ENCODE assay signal across 25 mouse cellular contexts in the genomic region with DNA sequence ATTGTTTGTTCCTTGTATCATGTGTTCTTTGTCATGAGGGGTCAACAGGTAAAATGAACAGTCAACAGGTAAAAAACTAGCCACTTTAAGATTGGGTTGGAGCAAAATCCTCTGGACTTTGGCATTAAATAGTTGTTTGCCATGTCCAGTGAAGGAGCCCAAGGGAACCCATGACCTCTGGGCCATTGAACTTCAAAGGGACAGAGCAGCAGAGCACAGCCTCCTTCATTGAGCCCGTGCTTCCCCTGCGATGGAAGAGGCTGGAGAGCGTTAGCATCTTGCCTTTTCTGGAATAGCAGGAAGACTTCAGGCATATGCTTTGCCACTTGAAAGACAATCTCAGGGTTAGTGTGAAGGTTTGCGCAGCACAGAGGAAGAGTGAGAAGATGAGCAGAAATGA.
DNase-seq lines count a peak whose midpoint lies in the region; ATAC-seq and TF ChIP-seq lines count a peak whose summit lies in the region.
"Had no signal": no experiment of that assay in that cellular context is flagged by ENCODE, and none has a peak within 500 bp of the region (broad histone marks: within the 10 kb centered on the region; RNA-seq: fewer than 3 reads in every experiment).

No protein-coding gene starts in this region.

- H3K9me3 ChIP-seq in kidney, embryonic 15.5 days (replicated peaks), result no peaks in the 10 kb centered on the region; the same call in 1 of the 2 replicates
- 0 out of 2 replicates have a peak, but pooled peaks cover 5% of the 10 kb centered on the region for H3K9me3 ChIP-seq in kidney, embryonic 16.5 days (ENCODE audit: low read length)
- no peaks in the 10 kb centered on the region for H3K9me3 ChIP-seq in midbrain, embryonic 11.5 days (ENCODE audit: control insufficient read depth, low read length)
- no peaks in the 10 kb centered on the region for H3K9me3 ChIP-seq in midbrain, embryonic 16.5 days (replicated peaks; ENCODE audit: control insufficient read depth, low read length, poor library complexity, severe bottlenecking)
- H3K9me3 ChIP-seq: embryonic facial prominence, embryonic 12.5 days; embryonic facial prominence, embryonic 15.5 days had no signal

- TF ChIP-seq POLR2A in kidney, adult 2 months (IDR thresholded peaks at IDR 0.05; ENCODE audit: low read depth, low read length), result no peak

- no peak overlapping the region for H3K4me3 ChIP-seq in kidney, adult 2 months (ENCODE audit: insufficient read depth, low read depth, low read length)
- no peak overlapping the region for H3K4me3 ChIP-seq in kidney, embryonic 15.5 days (replicated peaks)
- no peak overlapping the region for H3K4me3 ChIP-seq in kidney, embryonic 16.5 days (ENCODE audit: low read length)
- H3K4me3 ChIP-seq in midbrain, embryonic 11.5 days (ENCODE audit: low read depth, low read length), result no peak overlapping the region
- H3K4me3 ChIP-seq in midbrain, embryonic 16.5 days (ENCODE audit: low read depth, low read length), result no peak overlapping the region
- H3K4me3 ChIP-seq: embryonic facial prominence, embryonic 12.5 days; embryonic facial prominence, embryonic 15.5 days; gastrocnemius, adult 2 months; heart, embryonic 13.5 days had no signal

- peak; percentile 13 for DNase-seq in adrenal gland, postnatal 10 days
- no peak for DNase-seq in adrenal gland, adult 8-10 months
- peak; percentile 77 for DNase-seq in kidney, adult 2 months
- peak; percentile 18 to 39 for DNase-seq in kidney, postnatal 25 days
- DNase-seq in midbrain, embryonic 11.5 days (ENCODE audit: low spot score, missing footprints), result peak; percentile 23
- DNase-seq: adrenal gland, postnatal 14 days; cerebellum, adult 11 months; cerebellum, adult 2 months; cerebellum, adult 9-11 months; cerebellum, postnatal 25 days; forebrain, postnatal 0 days; gastrocnemius, adult 2 months; gastrocnemius, postnatal 14 days; heart, adult 18-20 months; heart, postnatal 14 days; heart, postnatal 4 days had no signal

- no peak for TF ChIP-seq CTCF in kidney, adult 2 months (conservative IDR thresholded peaks at IDR 0.05; ENCODE audit: insufficient read depth, insufficient read length, low read depth, low read length)

- H3K27me3 ChIP-seq in kidney, adult 2 months (replicated peaks; ENCODE audit: control insufficient read depth, insufficient read depth, low read length), result no peaks in the 10 kb centered on the region
- H3K27me3 ChIP-seq in kidney, embryonic 15.5 days, result no peaks in the 10 kb centered on the region
- no peaks in the 10 kb centered on the region for H3K27me3 ChIP-seq in kidney, embryonic 16.5 days (ENCODE audit: insufficient read depth, low read length)
- H3K27me3 ChIP-seq in midbrain, embryonic 11.5 days (ENCODE audit: control insufficient read depth, insufficient read depth, low read length), result no peaks in the 10 kb centered on the region
- H3K27me3 ChIP-seq in midbrain, embryonic 16.5 days (ENCODE audit: control insufficient read depth, insufficient read depth, low read depth, low read length), result no peaks in the 10 kb centered on the region
- H3K27me3 ChIP-seq: embryonic facial prominence, embryonic 12.5 days; embryonic facial prominence, embryonic 15.5 days; heart, embryonic 13.5 days had no signal

- H3K9ac ChIP-seq in kidney, embryonic 15.5 days, result no peak overlapping the region
- no peak overlapping the region for H3K9ac ChIP-seq in kidney, embryonic 16.5 days (replicated peaks; ENCODE audit: low read length)
- H3K9ac ChIP-seq in midbrain, embryonic 11.5 days (ENCODE audit: low read length), result no peak overlapping the region
- no peak overlapping the region for H3K9ac ChIP-seq in midbrain, embryonic 16.5 days (ENCODE audit: low read depth, low read length)
- H3K9ac ChIP-seq: embryonic facial prominence, embryonic 12.5 days; embryonic facial prominence, embryonic 15.5 days; forebrain, postnatal 0 days; heart, embryonic 13.5 days; hindbrain, embryonic 14.5 days had no signal

- H3K36me3 ChIP-seq in kidney, adult 2 months (ENCODE audit: control insufficient read depth, insufficient read depth, low read length), result no peaks in the 10 kb centered on the region
- H3K36me3 ChIP-seq in kidney, embryonic 15.5 days, result no peaks in the 10 kb centered on the region
- H3K36me3 ChIP-seq in kidney, embryonic 16.5 days (ENCODE audit: insufficient read depth, low read length), result no peaks in the 10 kb centered on the region
- H3K36me3 ChIP-seq in midbrain, embryonic 11.5 days (ENCODE audit: control insufficient read depth, insufficient read depth, low read length), result no peaks in the 10 kb centered on the region
- H3K36me3 ChIP-seq in midbrain, embryonic 16.5 days (ENCODE audit: control insufficient read depth, insufficient read depth, low read length), result no peaks in the 10 kb centered on the region
- H3K36me3 ChIP-seq: embryonic facial prominence, embryonic 12.5 days; embryonic facial prominence, embryonic 15.5 days; heart, embryonic 13.5 days had no signal

- H3K27ac ChIP-seq in kidney, adult 2 months (ENCODE audit: insufficient read depth, low read depth, low read length), result no peak overlapping the region
- H3K27ac ChIP-seq in kidney, embryonic 15.5 days, result no peak overlapping the region
- H3K27ac ChIP-seq in kidney, embryonic 16.5 days (ENCODE audit: low read length), result no peak overlapping the region
- no peak overlapping the region for H3K27ac ChIP-seq in midbrain, embryonic 11.5 days (ENCODE audit: low read depth, low read length)
- no peak overlapping the region for H3K27ac ChIP-seq in midbrain, embryonic 16.5 days (ENCODE audit: low read length)
- H3K27ac ChIP-seq: embryonic facial prominence, embryonic 12.5 days; embryonic facial prominence, embryonic 15.5 days; gastrocnemius, adult 2 months; heart, embryonic 13.5 days; hindbrain, embryonic 14.5 days had no signal

- H3K4me2 ChIP-seq in kidney, embryonic 15.5 days, result no peak overlapping the region
- H3K4me2 ChIP-seq in kidney, embryonic 16.5 days (replicated peaks; ENCODE audit: low read depth, low read length), result no peak overlapping the region
- no peak overlapping the region for H3K4me2 ChIP-seq in midbrain, embryonic 11.5 days
- H3K4me2 ChIP-seq in midbrain, embryonic 16.5 days (ENCODE audit: low read length), result no peak overlapping the region
- H3K4me2 ChIP-seq: embryonic facial prominence, embryonic 12.5 days; embryonic facial prominence, embryonic 15.5 days; heart, embryonic 13.5 days; hindbrain, embryonic 14.5 days had no signal

- WGBS in kidney, adult 2 months, result 55% methylated on average over 4 of the region's 4 CpGs
- 67% methylated on average over 4 of the region's 4 CpGs for WGBS in kidney, embryonic 15.5 days
- 72% methylated on average over 4 of the region's 4 CpGs for WGBS in kidney, embryonic 16.5 days
- WGBS in midbrain, embryonic 11.5 days, result 83% methylated on average over 4 of the region's 4 CpGs
- WGBS in midbrain, embryonic 16.5 days, result 78% methylated on average over 4 of the region's 4 CpGs

- 0 out of 2 replicates have a peak, but pooled peaks cover 2% of the 10 kb centered on the region for H3K4me1 ChIP-seq in kidney, adult 2 months (ENCODE audit: control insufficient read depth, insufficient read depth, low read length)
- H3K4me1 ChIP-seq in kidney, embryonic 15.5 days, result peaks cover 16% of the 10 kb centered on the region
- H3K4me1 ChIP-seq in kidney, embryonic 16.5 days (ENCODE audit: insufficient read depth, low read length), result peaks cover 15% of the 10 kb centered on the region
- peaks cover 13% of the 10 kb centered on the region for H3K4me1 ChIP-seq in midbrain, embryonic 11.5 days (ENCODE audit: control insufficient read depth, insufficient read depth, low read length)
- peaks cover 6% of the 10 kb centered on the region; the same call in 1 of the 2 replicates for H3K4me1 ChIP-seq in midbrain, embryonic 16.5 days (ENCODE audit: control insufficient read depth, insufficient read depth, low read length)
- H3K4me1 ChIP-seq: embryonic facial prominence, embryonic 12.5 days had no signal

- ATAC-seq in kidney, embryonic 15.5 days (replicated peaks; ENCODE audit: low FRiP score), result no peak
- ATAC-seq in kidney, embryonic 16.5 days (ENCODE audit: low FRiP score, low TSS enrichment), result no peak
- ATAC-seq in midbrain, embryonic 11.5 days (ENCODE audit: low FRiP score), result no peak
- ATAC-seq in midbrain, embryonic 16.5 days, result no peak
- ATAC-seq: activated CD4-positive, CD25-positive, alpha-beta regulatory T cell, adult 4 months; forebrain, embryonic 14.5 days; forebrain, postnatal 0 days had no signal
